ENCODE assay signal across 14 mouse cellular contexts in genomic region chr12:117661871-117662270, GRCm38 (mm10).
DNase-seq lines count a peak whose midpoint lies in the region; ATAC-seq and TF ChIP-seq lines count a peak whose summit lies in the region.
"Had no signal": no experiment of that assay in that cellular context is flagged by ENCODE, and none has a peak within 500 bp of the region (broad histone marks: within the 10 kb centered on the region; RNA-seq: fewer than 3 reads in every experiment).

No protein-coding gene starts in this region.

- DNase-seq in heart, adult 11 months, result peak; percentile 93
- no peak for DNase-seq in heart, postnatal 4 days
- DNase-seq in kidney, postnatal 0 days (ENCODE audit: low spot score), result no peak
- no peak for DNase-seq in kidney, postnatal 25 days
- no peak for DNase-seq in lung, postnatal 4 days
- peak; percentile 43 for DNase-seq in lung, postnatal 0 days (ENCODE audit: low spot score)
- no peak for DNase-seq in embryonic facial prominence, embryonic 10.5 days (ENCODE audit: low spot score)
- DNase-seq: B cell, adult 2 months; cerebellum, postnatal 25 days; thymus, postnatal 14 days had no signal

- no peaks in the 10 kb centered on the region for H3K36me3 ChIP-seq in kidney, postnatal 0 days (ENCODE audit: insufficient read depth, low read length)
- no peaks in the 10 kb centered on the region for H3K36me3 ChIP-seq in lung, embryonic 16.5 days (ENCODE audit: control insufficient read depth, insufficient read depth, low read length)
- H3K36me3 ChIP-seq in lung, postnatal 0 days (ENCODE audit: insufficient read depth, low read length), result no peaks in the 10 kb centered on the region
- H3K36me3 ChIP-seq in embryonic facial prominence, embryonic 10.5 days (replicated peaks), result no peaks in the 10 kb centered on the region
- H3K36me3 ChIP-seq: embryonic facial prominence, embryonic 12.5 days; kidney, embryonic 15.5 days had no signal

- TF ChIP-seq EP300 in lung, postnatal 0 days (IDR thresholded peaks at IDR 0.05), result no peak

- H3K4me2 ChIP-seq in kidney, postnatal 0 days (ENCODE audit: low read length), result peak overlapping the region; percentile 31
- no peak overlapping the region for H3K4me2 ChIP-seq in lung, embryonic 16.5 days (ENCODE audit: low read depth, low read length)
- peak overlapping the region; percentile 35 for H3K4me2 ChIP-seq in lung, postnatal 0 days (replicated peaks; ENCODE audit: low read depth, low read length)
- H3K4me2 ChIP-seq: embryonic facial prominence, embryonic 12.5 days; kidney, embryonic 15.5 days had no signal

- H3K27ac ChIP-seq in kidney, postnatal 0 days, result no peak overlapping the region
- peak overlapping the region; percentile 25; the same call in 1 of the 2 replicates for H3K27ac ChIP-seq in lung, embryonic 16.5 days (ENCODE audit: low read length)
- H3K27ac ChIP-seq in lung, postnatal 0 days (ENCODE audit: low read length), result peak overlapping the region; percentile 75
- H3K27ac ChIP-seq in embryonic facial prominence, embryonic 10.5 days (replicated peaks), result no peak overlapping the region
- H3K27ac ChIP-seq: embryonic facial prominence, embryonic 12.5 days; kidney, embryonic 15.5 days; stomach, postnatal 0 days had no signal

- no peaks in the 10 kb centered on the region for H3K4me1 ChIP-seq in kidney, postnatal 0 days (replicated peaks; ENCODE audit: insufficient read depth, low read length)
- peaks cover 26% of the 10 kb centered on the region for H3K4me1 ChIP-seq in lung, embryonic 16.5 days (replicated peaks; ENCODE audit: control insufficient read depth, insufficient read depth, low read length)
- H3K4me1 ChIP-seq in lung, postnatal 0 days (ENCODE audit: insufficient read depth, low read depth, low read length), result peaks cover 4% of the 10 kb centered on the region; the same call in 1 of the 2 replicates
- H3K4me1 ChIP-seq in embryonic facial prominence, embryonic 10.5 days, result peaks cover 16% of the 10 kb centered on the region
- H3K4me1 ChIP-seq: embryonic facial prominence, embryonic 12.5 days had no signal

- no peaks in the 10 kb centered on the region for H3K27me3 ChIP-seq in kidney, postnatal 0 days (ENCODE audit: insufficient read depth, low read length)
- no peaks in the 10 kb centered on the region for H3K27me3 ChIP-seq in lung, embryonic 16.5 days (ENCODE audit: control insufficient read depth, insufficient read depth, low read depth, low read length)
- H3K27me3 ChIP-seq in lung, postnatal 0 days (replicated peaks; ENCODE audit: insufficient read depth, low read length), result no peaks in the 10 kb centered on the region
- H3K27me3 ChIP-seq in embryonic facial prominence, embryonic 10.5 days (replicated peaks; ENCODE audit: low read depth, poor library complexity, severe bottlenecking), result no peaks in the 10 kb centered on the region
- H3K27me3 ChIP-seq: embryonic facial prominence, embryonic 12.5 days; kidney, embryonic 15.5 days had no signal

- 64% methylated on average over 6 of the region's 6 CpGs for WGBS in kidney, postnatal 0 days
- WGBS in lung, embryonic 16.5 days, result 42% methylated on average over 6 of the region's 6 CpGs
- 33% methylated on average over 6 of the region's 6 CpGs for WGBS in lung, postnatal 0 days
- WGBS in embryonic facial prominence, embryonic 10.5 days, result 89% methylated on average over 6 of the region's 6 CpGs

- ATAC-seq in kidney, postnatal 0 days (replicated peaks; ENCODE audit: low FRiP score, low read depth), result no peak
- ATAC-seq in lung, embryonic 16.5 days (ENCODE audit: low read depth), result peak; percentile 40
- ATAC-seq in lung, postnatal 0 days, result no peak

- no peak for TF ChIP-seq CTCF in kidney, postnatal 0 days (IDR thresholded peaks at IDR 0.05; ENCODE audit: low read depth)
- no peak for TF ChIP-seq CTCF in lung, postnatal 0 days (IDR thresholded peaks at IDR 0.05)

- no peak overlapping the region for H3K9ac ChIP-seq in kidney, postnatal 0 days (ENCODE audit: low read depth, low read length)
- no peak overlapping the region for H3K9ac ChIP-seq in lung, embryonic 16.5 days (ENCODE audit: low read length)
- H3K9ac ChIP-seq in lung, postnatal 0 days (replicated peaks; ENCODE audit: low read depth), result no peak overlapping the region
- H3K9ac ChIP-seq: embryonic facial prominence, embryonic 12.5 days; kidney, embryonic 15.5 days had no signal

- H3K9me3 ChIP-seq in kidney, postnatal 0 days (replicated peaks; ENCODE audit: low read length), result no peaks in the 10 kb centered on the region
- H3K9me3 ChIP-seq in lung, embryonic 16.5 days (ENCODE audit: control insufficient read depth, low read length), result no peaks in the 10 kb centered on the region
- H3K9me3 ChIP-seq in lung, postnatal 0 days (ENCODE audit: low read length), result no peaks in the 10 kb centered on the region
- H3K9me3 ChIP-seq in embryonic facial prominence, embryonic 10.5 days, result no peaks in the 10 kb centered on the region
- H3K9me3 ChIP-seq: embryonic facial prominence, embryonic 12.5 days; kidney, embryonic 15.5 days had no signal

- H3K4me3 ChIP-seq in kidney, postnatal 0 days (replicated peaks; ENCODE audit: low read depth, low read length), result no peak overlapping the region
- no peak overlapping the region for H3K4me3 ChIP-seq in lung, embryonic 16.5 days (ENCODE audit: low read length)
- peak overlapping the region; percentile 22; the same call in 1 of the 2 replicates for H3K4me3 ChIP-seq in lung, postnatal 0 days (ENCODE audit: low read depth, low read length)
- no peak overlapping the region for H3K4me3 ChIP-seq in embryonic facial prominence, embryonic 10.5 days
- H3K4me3 ChIP-seq: embryonic facial prominence, embryonic 12.5 days; kidney, embryonic 15.5 days had no signal

Comparison
In these comparisons a context has a peak if more than half of its experiments do, and no peak if none do; other contexts are left out.
1. DNase-seq: peak in heart, adult 11 months (single experiment) and lung, postnatal 0 days (single experiment); none in heart, postnatal 4 days (single experiment), kidney, postnatal 0 days (single experiment), kidney, postnatal 25 days (0 of 2), lung, postnatal 4 days (0 of 2) and embryonic facial prominence, embryonic 10.5 days (single experiment).
2. H3K27ac ChIP-seq: peak in lung, embryonic 16.5 days (single experiment) and lung, postnatal 0 days (single experiment); none in kidney, postnatal 0 days (single experiment) and embryonic facial prominence, embryonic 10.5 days (single experiment).